Mouse (Mus musculus): ENCODE results near the gene Gm5788. TPM values are rescaled to one million over a fixed set of nuclear protein-coding genes. Genes with fewer than 3 reads are reported as not detected.
"Not testable (repeated sequence)": the region's sequence is repeated elsewhere in the genome, so short reads cannot be mapped to it uniquely, and the experiment has no call there.

The Gm5788 gene
- total RNA-seq (2021) = not detected

GRCm38 (mm10) chr12:87494421-87494820 is at the start of gene Gm5788:
Gene Gm5788 (plus strand): TSS chr12:87494721.
- DNase-seq (ENCODE audit: extremely low spot score in 1 of 2, low spot score in 2 of 2); intact Hi-C loops (cut with DNase I): not testable (repeated sequence)

DNA sequence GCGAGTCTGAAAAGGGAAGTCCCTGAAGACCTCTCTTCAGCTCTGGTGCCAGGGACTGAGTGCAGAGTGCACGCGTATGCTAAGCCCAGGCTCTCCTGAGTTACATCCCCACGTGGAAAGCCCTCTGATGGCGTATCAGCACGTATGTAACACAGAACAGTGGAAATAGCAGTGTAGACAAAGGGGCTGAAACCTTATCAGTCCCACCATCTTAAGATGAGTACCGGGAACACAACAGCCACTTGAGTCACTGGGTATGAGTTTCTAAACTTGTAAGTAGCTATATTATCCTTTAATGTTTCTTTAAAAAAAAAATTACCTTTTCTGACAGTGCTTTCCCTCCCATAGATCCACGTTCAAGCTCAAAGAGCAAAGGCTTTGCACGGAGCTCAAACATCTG is 45.1 kb upstream of the Gm5788 start:
- intact Hi-C loops (cut with DNase I) = no loop called here

GRCm38 (mm10) chr12:87464678-87465297 is 29.7 kb upstream of the Gm5788 start:
- no peak for DNase-seq (ENCODE audit: extremely low spot score in 1 of 2, low spot score in 2 of 2)

More for the DNA sequence above, 45.1 kb upstream of the Gm5788 start:
- DNase-seq (ENCODE audit: extremely low spot score in 1 of 2, low spot score in 2 of 2) = no peak

DNA sequence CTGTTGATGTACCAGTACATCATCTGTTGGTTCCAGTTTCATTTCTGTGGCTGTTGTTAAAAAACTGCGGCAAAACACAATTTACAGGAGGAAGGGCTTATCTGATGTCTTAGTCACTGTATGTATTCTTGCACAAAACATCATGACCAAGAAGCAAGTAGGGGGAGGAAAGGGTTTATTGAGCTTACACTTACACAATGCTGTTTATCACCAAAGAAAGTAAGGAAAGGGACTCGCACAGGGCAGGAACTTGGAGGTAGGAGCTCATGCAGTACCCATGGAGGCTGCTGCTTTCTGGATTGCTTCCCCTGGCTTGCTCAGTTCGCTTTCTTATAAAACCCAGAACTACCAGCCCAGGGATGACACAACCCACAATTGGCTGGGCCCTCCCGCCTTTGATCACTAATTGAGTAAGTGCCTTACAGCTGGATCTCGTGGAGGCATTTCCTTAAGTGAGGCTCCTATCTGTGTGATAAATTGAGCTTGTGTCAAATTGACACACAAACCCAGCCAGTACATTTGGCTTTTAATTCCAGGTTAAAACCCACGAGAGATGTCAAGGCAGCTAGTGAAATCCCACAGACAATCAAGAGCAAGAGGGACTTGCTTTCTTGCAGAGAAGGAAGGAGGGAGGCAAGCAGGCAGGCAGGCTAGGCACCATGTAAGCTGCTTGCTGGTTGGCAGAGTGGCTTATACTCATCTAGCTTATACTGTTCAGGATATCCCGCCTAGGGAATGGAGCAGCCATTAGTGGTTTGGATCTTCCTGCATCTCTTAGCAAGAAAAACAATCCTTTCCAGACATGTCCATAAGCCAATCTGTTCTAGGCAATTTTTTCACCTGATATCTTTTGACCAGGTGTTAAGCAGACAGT is 24.0 kb upstream of the Gm5788 start:
- intact Hi-C loops (cut with DNase I) = no loop called here
- DNase-seq (ENCODE audit: extremely low spot score in 1 of 2, low spot score in 2 of 2) = no peak

More at GRCm38 (mm10) chr12:87464678-87465297, 29.7 kb upstream of the Gm5788 start:
- intact Hi-C loops (cut with DNase I) = no loop called here

DNA sequence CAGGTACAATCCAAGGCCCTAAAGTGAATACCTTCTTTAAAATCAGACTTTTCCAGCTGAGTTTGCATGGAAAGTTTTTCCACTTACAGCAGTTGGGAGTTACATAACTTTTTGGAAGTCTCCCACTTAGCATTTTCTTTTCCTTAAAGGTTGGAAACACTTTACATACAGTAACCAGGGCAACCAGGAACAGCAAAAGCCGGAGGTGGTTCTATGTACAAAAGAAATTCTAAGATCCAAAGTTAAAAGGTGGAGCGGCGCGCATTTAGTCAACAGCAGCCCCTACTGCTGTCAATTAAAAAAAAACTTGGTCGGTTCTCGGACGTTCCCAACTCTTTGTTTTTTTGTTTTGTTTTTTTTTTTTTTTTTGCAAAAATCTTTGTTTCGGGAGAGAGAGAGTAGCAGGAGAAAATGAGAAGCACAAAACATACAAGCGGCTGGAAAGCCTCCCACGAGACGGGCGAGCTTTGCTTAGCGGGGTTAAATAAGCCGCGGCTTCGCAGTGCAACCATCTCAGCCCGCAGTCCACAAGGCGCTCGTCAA is 23.0 kb upstream of the Gm5788 start:
- DNase-seq (ENCODE audit: extremely low spot score in 1 of 2, low spot score in 2 of 2) = peak in 1 of 2 experiments; percentile 16
- intact Hi-C loops (cut with DNase I) = no loop called here

- peak; percentile 94 to 95 for DNase-seq (ENCODE audit: extremely low spot score in 1 of 2, low spot score in 2 of 2)
- intact Hi-C loops (cut with DNase I) = no loop called here
Measured at GRCm38 (mm10) chr12:87471964-87472786, 22.3 kb upstream of the Gm5788 start, which contains the start of gene Snw1. Gene Snw1 (minus strand): TSS chr12:87472274.

DNA sequence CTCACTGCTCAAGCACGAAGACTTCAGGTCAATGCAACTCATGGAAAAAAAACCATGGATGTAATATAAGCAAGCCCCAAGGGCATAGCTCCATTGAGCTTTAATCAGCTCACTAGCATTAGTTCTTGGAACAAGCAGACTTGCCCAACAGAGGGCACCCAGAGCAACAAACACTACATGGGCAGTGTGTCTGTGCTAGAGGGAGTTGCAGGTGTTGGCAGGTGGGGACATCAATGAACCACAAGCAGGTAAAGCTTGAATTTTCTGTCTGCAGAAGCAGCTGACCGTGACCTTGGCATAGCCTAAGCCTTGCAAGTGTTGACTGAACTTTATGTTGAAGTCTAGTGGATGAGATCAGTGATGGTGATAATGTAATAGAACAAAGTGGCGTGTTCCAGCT is 19.8 kb upstream of the Gm5788 start:
- intact Hi-C loops (cut with DNase I) = loop anchor here (5.0 kb wide), 1 partner anchor 1168 kb away; no protein-coding TSS in a partner anchor
- no peak for DNase-seq (ENCODE audit: extremely low spot score in 1 of 2, low spot score in 2 of 2)

GRCm38 (mm10) chr12:87482482-87482881 is 12.0 kb upstream of the Gm5788 start:
- intact Hi-C loops (cut with DNase I); DNase-seq (ENCODE audit: extremely low spot score in 1 of 2, low spot score in 2 of 2): not testable (repeated sequence)

DNA sequence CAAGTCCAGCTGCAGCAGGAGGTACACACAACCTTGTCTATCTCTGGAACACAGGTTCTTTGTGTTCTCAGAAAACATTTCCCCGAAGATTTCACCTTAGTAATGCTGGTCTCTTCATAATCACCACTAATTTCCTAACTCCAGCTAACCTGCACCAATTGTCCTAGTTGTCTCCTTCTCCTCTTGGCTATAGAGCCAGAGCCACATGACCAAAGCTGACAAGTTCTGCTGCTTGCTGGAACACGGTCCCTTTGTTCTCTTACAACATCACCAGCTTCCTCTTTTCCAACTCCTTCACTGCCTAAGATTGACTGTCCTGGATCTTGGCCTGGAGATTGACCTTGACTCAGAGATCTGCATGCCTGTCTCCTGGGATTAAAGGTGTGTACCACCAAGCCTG is 5.8 kb upstream of the Gm5788 start:
- intact Hi-C loops (cut with DNase I); DNase-seq (ENCODE audit: extremely low spot score in 1 of 2, low spot score in 2 of 2): not testable (repeated sequence)

- intact Hi-C loops (cut with DNase I) = not testable (repeated sequence)
Measured at GRCm38 (mm10) chr12:87514016-87514415, 19.5 kb downstream of the Gm5788 start, which contains the start of gene Gm8300. Gene Gm8300 (plus strand): TSS chr12:87514316.

DNA sequence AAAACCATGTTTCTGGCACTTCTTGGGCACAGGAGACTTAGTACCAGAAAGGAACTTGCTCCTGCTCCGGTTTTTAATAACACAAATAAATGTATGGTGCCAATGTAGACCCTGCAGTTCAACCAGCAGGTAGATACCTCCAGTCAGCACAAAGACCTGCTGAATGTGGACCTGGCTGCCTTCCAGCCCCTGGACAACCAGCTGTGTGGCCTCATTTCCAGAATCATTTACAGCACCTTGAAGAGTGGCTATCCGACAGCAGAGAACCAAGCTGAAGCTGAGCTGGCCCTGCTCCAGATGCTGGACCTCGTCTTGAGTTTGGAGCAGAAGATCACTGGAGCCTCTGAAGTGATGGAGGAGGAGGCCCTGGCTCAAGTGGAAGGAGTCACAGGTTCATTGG is 25.1 kb downstream of the Gm5788 start:
- peak in 1 of 2 experiments; percentile 14 for DNase-seq (ENCODE audit: extremely low spot score in 1 of 2, low spot score in 2 of 2)
- intact Hi-C loops (cut with DNase I) = not testable (repeated sequence)

More at GRCm38 (mm10) chr12:87514016-87514415, 19.5 kb downstream of the Gm5788 start, which contains the start of gene Gm8300:
- DNase-seq (ENCODE audit: extremely low spot score in 1 of 2, low spot score in 2 of 2) = not testable (repeated sequence)

- no peak for DNase-seq (ENCODE audit: extremely low spot score in 1 of 2, low spot score in 2 of 2)
- intact Hi-C loops (cut with DNase I) = no loop called here
Measured at GRCm38 (mm10) chr12:87543927-87544326, 49.4 kb downstream of the Gm5788 start.

Other genes starting within 250 kb of the Gm5788 start
- 10 to 100 TPM; 60.9 to 61.7 TPM for gene Vipas39, start 228.5 kb upstream of the Gm5788 start, total RNA-seq (2021)
- 100 to 1,000 TPM; 157 to 158 TPM for gene Ahsa1, start 228.2 kb upstream of the Gm5788 start, total RNA-seq (2021)
- gene Ism2, start 195.0 kb upstream of the Gm5788 start, total RNA-seq (2021) = 1 to 10 TPM in 1 of 2 experiments, under 1 TPM in 1; 0.84 to 1.1 TPM
- 10 to 100 TPM; 61.4 to 64.8 TPM for gene Sptlc2, start 106.4 kb upstream of the Gm5788 start, total RNA-seq (2021)
- 10 to 100 TPM; 89.7 to 95.3 TPM for gene Slirp, start 50.8 kb upstream of the Gm5788 start, total RNA-seq (2021)
- 10 to 100 TPM; 19.3 to 19.6 TPM for gene Alkbh1, start 50.7 kb upstream of the Gm5788 start, total RNA-seq (2021)
- gene Snw1, start 22.4 kb upstream of the Gm5788 start, total RNA-seq (2021) = 10 to 100 TPM; 44.9 to 48.5 TPM
- gene Gm8300, start 19.6 kb downstream of the Gm5788 start, total RNA-seq (2021) = not detected
- not detected for gene Oog1, start 108.0 kb downstream of the Gm5788 start, total RNA-seq (2021)
- not detected for gene Gm4027, start 124.1 kb downstream of the Gm5788 start, total RNA-seq (2021)
- not detected for gene Gm16381, start 149.9 kb downstream of the Gm5788 start, total RNA-seq (2021)

All from left cerebral cortex, postnatal 10 days (tissue).